Mouse (Mus musculus) MEL (cell line): Measurements from ENCODE around the gene Arhgap35. TPM values are rescaled to one million over a fixed set of nuclear protein-coding genes. Genes with fewer than 3 reads are reported as not detected.

Experiments
- DNase-seq: peaks from one replicate; pipeline ENCODE4 v3.0.0; 2011; ENCODE audit warnings: low read depth, low spot score
- H3K27ac ChIP-seq: 2 replicates; pipeline ENCODE4 v1.5.1; 2012; ENCODE audit warnings: low read depth, mild to moderate bottlenecking, control low read depth, low read length, moderate library complexity; ENCODE audit not compliant: control insufficient read depth
- H3K27me3 ChIP-seq, 2 experiments: fragments of 150-350 bp in 1 of 2; sonication (generic) in 1 of 2; 2 replicates each; pipeline ENCODE4 v1.6.1; 2012; ENCODE audit warnings: low read length in 2 of 2, mild to moderate bottlenecking in 2 of 2, improper control_type of control experiment in 1 of 2, moderate library complexity in 1 of 2; ENCODE audit not compliant: insufficient read depth in 2 of 2, control insufficient read depth in 1 of 2
- H3K36me3 ChIP-seq, 2 experiments: 2 replicates each; pipeline ENCODE4 v1.6.1; 2012 to 2014; ENCODE audit warnings: low read length in 2 of 2, improper control_type of control experiment in 1 of 2, inconsistent platforms in 1 of 2, mild to moderate bottlenecking in 1 of 2; ENCODE audit not compliant: insufficient read depth in 2 of 2, control insufficient read depth in 1 of 2
- H3K4me1 ChIP-seq, 2 experiments: fragments of 150-350 bp in 1 of 2; sonication (generic) in 1 of 2; 2 replicates each; pipeline ENCODE4 v1.6.1; 2012; ENCODE audit warnings: low read length in 2 of 2, improper control_type of control experiment in 1 of 2, mild to moderate bottlenecking in 1 of 2; ENCODE audit not compliant: insufficient read depth in 2 of 2, control insufficient read depth in 1 of 2
- H3K4me3 ChIP-seq, 2 experiments: fragments of 150-350 bp in 1 of 2; sonication (generic) in 1 of 2; 2 replicates each; pipeline ENCODE4 v1.5.1; 2012; ENCODE audit warnings: low read depth in 2 of 2, low read length in 2 of 2, mild to moderate bottlenecking in 2 of 2, moderate library complexity in 2 of 2, control low read depth in 1 of 2, improper control_type of control experiment in 1 of 2; ENCODE audit not compliant: control insufficient read depth in 1 of 2, insufficient read depth in 1 of 2
- H3K79me2 ChIP-seq: 2 replicates; pipeline ENCODE4 v1.6.1; 2012; ENCODE audit warnings: mild to moderate bottlenecking, low read length, moderate library complexity; ENCODE audit not compliant: control insufficient read depth, poor library complexity, insufficient read depth
- H3K9ac ChIP-seq: 2 replicates; pipeline ENCODE4 v1.6.1; 2012; ENCODE audit warnings: low read depth, mild to moderate bottlenecking, control low read depth, low read length, moderate library complexity; ENCODE audit not compliant: control insufficient read depth, poor library complexity, severe bottlenecking
- H3K9me3 ChIP-seq: fragments of 150-350 bp; sonication (generic); replicated peaks from 2 replicates; pipeline ENCODE4 v1.6.1; 2012; ENCODE audit warnings: mild to moderate bottlenecking, low read length, improper control_type of control experiment, moderate library complexity; ENCODE audit not compliant: insufficient read depth
- CTCF ChIP-seq, 3 experiments: IDR thresholded peaks in 2 of 3; conservative IDR thresholded peaks in 1 of 3; 2 replicates each; pipeline ENCODE4 v1.5.1; 2011 to 2012; ENCODE audit warnings: low read length in 3 of 3, low read depth in 2 of 3, mild to moderate bottlenecking in 2 of 3, improper control_type of control experiment in 1 of 3, inconsistent platforms in 1 of 3, mixed read lengths in 1 of 3, moderate library complexity in 1 of 3; ENCODE audit not compliant: control insufficient read depth in 1 of 3, insufficient read depth in 1 of 3, poor library complexity in 1 of 3, severe bottlenecking in 1 of 3
- ELF1 ChIP-seq: IDR thresholded peaks from 2 replicates; pipeline ENCODE4 v1.6.1; 2014; ENCODE audit warnings: low read depth, mild to moderate bottlenecking, inconsistent platforms, low read length, improper control_type of control experiment, moderate library complexity
- GABPA ChIP-seq: IDR thresholded peaks from 2 replicates; pipeline ENCODE4 v1.6.1; 2012; ENCODE audit warnings: low read depth, mild to moderate bottlenecking, inconsistent platforms, low read length, improper control_type of control experiment, moderate library complexity
- HCFC1 ChIP-seq: IDR thresholded peaks from 2 replicates; pipeline ENCODE4 v1.6.1; 2012; ENCODE audit warnings: low read depth, mild to moderate bottlenecking, inconsistent platforms, low read length, improper control_type of control experiment, moderate library complexity
- MAFK ChIP-seq: IDR thresholded peaks from 2 replicates; pipeline ENCODE4 v1.6.1; 2011; ENCODE audit warnings: low read depth, mild to moderate bottlenecking, low read length, improper control_type of control experiment, borderline replicate concordance
- MEF2A ChIP-seq: IDR thresholded peaks from 2 replicates; pipeline ENCODE4 v1.6.1; 2014; ENCODE audit warnings: low read depth, mild to moderate bottlenecking, inconsistent platforms, low read length, improper control_type of control experiment; ENCODE audit not compliant: poor library complexity, insufficient replicate concordance, severe bottlenecking; ENCODE audit errors: extremely low read depth
- MXI1 ChIP-seq: IDR thresholded peaks from 2 replicates; pipeline ENCODE4 v1.6.1; 2011; ENCODE audit warnings: mild to moderate bottlenecking, low read depth, low read length, improper control_type of control experiment
- MYC ChIP-seq: IDR thresholded peaks from 2 replicates; pipeline ENCODE4 v1.6.1; 2011; ENCODE audit warnings: low read depth, mild to moderate bottlenecking, low read length, improper control_type of control experiment, moderate library complexity
- NRF1 ChIP-seq: IDR thresholded peaks from 2 replicates; pipeline ENCODE4 v1.6.1; 2014; ENCODE audit warnings: low read depth, mild to moderate bottlenecking, inconsistent platforms, low read length, improper control_type of control experiment, moderate library complexity; ENCODE audit not compliant: poor library complexity, insufficient read depth, severe bottlenecking
- POLR2A ChIP-seq, 2 experiments: IDR thresholded peaks; 2 replicates each; pipeline ENCODE4 v1.6.1; 2011 to 2012; ENCODE audit warnings: low read length in 2 of 2, mild to moderate bottlenecking in 2 of 2, control low read depth in 1 of 2, improper control_type of control experiment in 1 of 2, low read depth in 1 of 2, moderate library complexity in 1 of 2; ENCODE audit not compliant: control insufficient read depth in 1 of 2, insufficient read depth in 1 of 2, poor library complexity in 1 of 2
- POLR2AphosphoS5 ChIP-seq: IDR thresholded peaks from 2 replicates; pipeline ENCODE4 v1.6.1; 2012; ENCODE audit warnings: low read depth, borderline replicate concordance, mild to moderate bottlenecking, inconsistent platforms, low read length, moderate library complexity, mixed read lengths
- RCOR1 ChIP-seq: IDR thresholded peaks from 2 replicates; pipeline ENCODE4 v1.6.1; 2012; ENCODE audit warnings: low read depth, mild to moderate bottlenecking, inconsistent platforms, low read length, improper control_type of control experiment
- SMC3 ChIP-seq: IDR thresholded peaks from 2 replicates; pipeline ENCODE4 v1.6.1; 2011; ENCODE audit warnings: low read depth, low read length, improper control_type of control experiment
- TCF12 ChIP-seq: IDR thresholded peaks from 2 replicates; pipeline ENCODE4 v1.6.1; 2014; ENCODE audit warnings: low read depth, mild to moderate bottlenecking, inconsistent platforms, low read length, improper control_type of control experiment, moderate library complexity
- ZC3H11A ChIP-seq: IDR thresholded peaks from 2 replicates; pipeline ENCODE4 v1.6.1; 2012; ENCODE audit warnings: low read depth, mild to moderate bottlenecking, inconsistent platforms, low read length, improper control_type of control experiment
- ZKSCAN1 ChIP-seq: IDR thresholded peaks from 2 replicates; pipeline ENCODE4 v1.6.1; 2012; ENCODE audit warnings: low read depth, mild to moderate bottlenecking, inconsistent platforms, low read length, improper control_type of control experiment, moderate library complexity
- polyA plus RNA-seq, 2 experiments: library from polyadenylated mRNA; stranded (reverse) in 1 of 2; unstranded in 1 of 2; fragments of >175 nt in 1 of 2; fragments of >200 nt in 1 of 2; gene quantifications; 2 replicates each; pipeline versions ENCODE4 v1.2.1 to v1.2.4; 2012; ENCODE audit warnings: low replicate concordance in 2 of 2, low read depth in 1 of 2; ENCODE audit not compliant: insufficient read length in 2 of 2, insufficient read depth in 1 of 2, missing spikeins in 1 of 2
- total RNA-seq: library from RNA; depleted of rRNA; stranded (reverse); fragments of 300-350 nt; gene quantifications from 2 replicates; pipeline ENCODE4 v1.2.3, GENCODE M21; 2012

The Arhgap35 gene
- total and polyA plus RNA-seq, 3 experiments: 7.4 to 13.4 TPM; not detected in 1

- TF ChIP-seq MAFK (no peak), NRF1 (no peak), CTCF (IDR thresholded peaks at IDR 0.05 in 2 of 3, conservative IDR thresholded peaks at IDR 0.05 in 1 of 3; ENCODE audit: control insufficient read depth in 1 of 3, insufficient read depth in 1 of 3, low read depth in 2 of 3, low read length in 3 of 3, poor library complexity in 1 of 3, severe bottlenecking in 1 of 3) (no peak), MYC (no peak), ZC3H11A (no peak), POLR2AphosphoS5 (no peak)
- H3K36me3 ChIP-seq: no peaks in the 10 kb centered on the region; a peak in 1 of 4 replicates
- no peak overlapping the region for H3K27ac ChIP-seq
Observed at GRCm38 (mm10) chr7:16519310-16519709, 95.5 kb downstream of the Arhgap35 start.

GRCm38 (mm10) chr7:16517198-16517597, 97.6 kb downstream of the Arhgap35 start:
- Histone ChIP-seq H3K4me1 (no peaks in the 10 kb centered on the region), H3K36me3 (no peaks in the 10 kb centered on the region; a peak in 2 of 4 replicates), H3K4me3 (no peak overlapping the region), H3K27me3 (no peaks in the 10 kb centered on the region), H3K79me2 (no peaks in the 10 kb centered on the region), H3K9me3 (no peaks in the 10 kb centered on the region), H3K9ac (no peak overlapping the region), H3K27ac (no peak overlapping the region)
- TF ChIP-seq MAFK: no peak
- no peak for TF ChIP-seq GABPA
- TF ChIP-seq ZKSCAN1: no peak
- no peak for TF ChIP-seq POLR2A (IDR thresholded peaks at IDR 0.05; ENCODE audit: control insufficient read depth in 1 of 2, insufficient read depth in 1 of 2, low read depth in 1 of 2, low read length in 2 of 2, poor library complexity in 1 of 2)
- TF ChIP-seq RCOR1: no peak
- TF ChIP-seq NRF1: no peak
- no peak for TF ChIP-seq TCF12
- no peak for TF ChIP-seq HCFC1
- TF ChIP-seq ELF1: no peak
- TF ChIP-seq MEF2A: no peak
- no peak for TF ChIP-seq MXI1
- TF ChIP-seq SMC3: no peak
- DNase-seq: no peak

More at GRCm38 (mm10) chr7:16519310-16519709, 95.5 kb downstream of the Arhgap35 start:
- Histone ChIP-seq H3K4me1 (no peaks in the 10 kb centered on the region), H3K9ac (no peak overlapping the region), H3K4me3 (no peak overlapping the region), H3K27me3 (no peaks in the 10 kb centered on the region), H3K79me2 (no peaks in the 10 kb centered on the region), H3K9me3 (no peaks in the 10 kb centered on the region)
- DNase-seq: no peak
